Mouse (Mus musculus): ENCODE data around the gene Parvb.

Gene Parvb

GRCm38 (mm10) chr15:84231721-84232561, at the start of gene Parvb:
Gene Parvb, plus strand, starts transcription at chr15:84232043.
- in situ Hi-C loops (cut with MseI, MboI): no loop called here

GRCm38 (mm10) chr15:84183967-84184366, 47.9 kb upstream of the Parvb start:
- in situ Hi-C loops (cut with MseI, MboI): no loop called here

- in situ Hi-C loops (cut with MseI, MboI): no loop called here
These were observed 45.6 kb upstream of the Parvb start for GRCm38 (mm10) chr15:84186196-84186595.

GRCm38 (mm10) chr15:84188887-84189530, 42.8 kb upstream of the Parvb start:
- in situ Hi-C loops (cut with MseI, MboI): no loop called here

- in situ Hi-C loops (cut with MseI, MboI): no loop called here
These were observed 42.0 kb upstream of the Parvb start for GRCm38 (mm10) chr15:84189881-84190280.

- in situ Hi-C loops (cut with MseI, MboI): no loop called here
These were observed 40.2 kb upstream of the Parvb start for GRCm38 (mm10) chr15:84191724-84192057.

- in situ Hi-C loops (cut with MseI, MboI): no loop called here
These were observed 39.6 kb upstream of the Parvb start, which contains the start of gene Samm50 for GRCm38 (mm10) chr15:84192058-84192791. Gene Samm50, plus strand, starts transcription at chr15:84192241.

GRCm38 (mm10) chr15:84196486-84197165, 35.2 kb upstream of the Parvb start:
- in situ Hi-C loops (cut with MseI, MboI): no loop called here

- in situ Hi-C loops (cut with MseI, MboI): no loop called here
These were observed 24.5 kb upstream of the Parvb start for GRCm38 (mm10) chr15:84207327-84207726.

GRCm38 (mm10) chr15:84209517-84210412, 22.1 kb upstream of the Parvb start:
- in situ Hi-C loops (cut with MseI, MboI): no loop called here

GRCm38 (mm10) chr15:84210461-84210860, 21.4 kb upstream of the Parvb start:
- in situ Hi-C loops (cut with MseI, MboI): no loop called here

- in situ Hi-C loops (cut with MseI, MboI): no loop called here
These were observed 20.9 kb upstream of the Parvb start for GRCm38 (mm10) chr15:84210941-84211340.

- in situ Hi-C loops (cut with MseI, MboI): no loop called here
These were observed 20.3 kb upstream of the Parvb start for GRCm38 (mm10) chr15:84211564-84211963.

- in situ Hi-C loops (cut with MseI, MboI): no loop called here
These were observed 19.6 kb upstream of the Parvb start for GRCm38 (mm10) chr15:84212031-84212755.

GRCm38 (mm10) chr15:84212756-84213105, 19.1 kb upstream of the Parvb start:
- in situ Hi-C loops (cut with MseI, MboI): no loop called here

- in situ Hi-C loops (cut with MseI, MboI): no loop called here
These were observed 18.6 kb upstream of the Parvb start for GRCm38 (mm10) chr15:84213162-84213739.

GRCm38 (mm10) chr15:84214476-84214875, 17.4 kb upstream of the Parvb start:
- in situ Hi-C loops (cut with MseI, MboI): no loop called here

- in situ Hi-C loops (cut with MseI, MboI): no loop called here
These were observed 16.6 kb upstream of the Parvb start for GRCm38 (mm10) chr15:84215273-84215672.

- in situ Hi-C loops (cut with MseI, MboI): no loop called here
These were observed 15.8 kb upstream of the Parvb start for GRCm38 (mm10) chr15:84216026-84216425.
